Mouse (Mus musculus) midbrain, embryonic 16.5 days (tissue): Measurements from ENCODE around the gene Ubash3b. TPM values are rescaled to one million over a fixed set of nuclear protein-coding genes. Genes with fewer than 3 reads are reported as not detected.

Experiments used
- ATAC-seq: fragments of 200-750 bp; cut with Nextera tagmentation; 2 replicates; pipeline ENCODE4 v1.8.0; 2017; ENCODE audit warnings: moderate TSS enrichment
- H3K27ac ChIP-seq: fragments of 300-500 bp; sonication (generic); 2 replicates; pipeline ENCODE4 v1.5.1; 2014; ENCODE audit warnings: mild to moderate bottlenecking, low read length, mixed read lengths
- H3K27me3 ChIP-seq: fragments of 300-500 bp; sonication (generic); 2 replicates; pipeline ENCODE4 v1.6.1; 2014; ENCODE audit warnings: low read depth, low read length, mixed read lengths; ENCODE audit not compliant: control insufficient read depth, insufficient read depth
- H3K36me3 ChIP-seq: fragments of 300-500 bp; sonication (generic); 2 replicates; pipeline ENCODE4 v1.6.1; 2014; ENCODE audit warnings: mild to moderate bottlenecking, low read length, moderate library complexity, mixed read lengths; ENCODE audit not compliant: control insufficient read depth, insufficient read depth
- H3K4me1 ChIP-seq: fragments of 300-500 bp; sonication (generic); 2 replicates; pipeline ENCODE4 v1.6.1; 2014; ENCODE audit warnings: mild to moderate bottlenecking, low read length, mixed read lengths; ENCODE audit not compliant: control insufficient read depth, insufficient read depth
- H3K4me2 ChIP-seq: fragments of 300-500 bp; sonication (generic); 2 replicates; pipeline ENCODE4 v1.6.1; 2014; ENCODE audit warnings: mild to moderate bottlenecking, low read length, mixed read lengths
- H3K4me3 ChIP-seq: fragments of 300-500 bp; sonication (generic); 2 replicates; pipeline ENCODE4 v1.5.1; 2014; ENCODE audit warnings: low read depth, mild to moderate bottlenecking, low read length, moderate library complexity, mixed read lengths
- H3K9ac ChIP-seq: fragments of 300-500 bp; sonication (generic); 2 replicates; pipeline ENCODE4 v1.6.1; 2014; ENCODE audit warnings: low read depth, low read length, mixed read lengths
- H3K9me3 ChIP-seq: fragments of 300-500 bp; sonication (generic); replicated peaks from 2 replicates; pipeline ENCODE4 v1.6.1; 2014; ENCODE audit warnings: mild to moderate bottlenecking, low read length, mixed read lengths; ENCODE audit not compliant: control insufficient read depth, poor library complexity, severe bottlenecking
- WGBS: fragments of 180-500 bp; shearing (Covaris S2); extraction: QIAGEN DNeasy Blood & Tissue Kit; methylation state at CpG from one replicate; pipeline ENCODE4 v1.1.7; 2014; 5-methylcytosine and 5-hydroxymethylcytosine counted together
- polyA plus RNA-seq: library from polyadenylated mRNA; unstranded; fragments of >200 nt; fragmentation: Nextera tagmentation; extraction: Ambion mirVana; gene quantifications from 2 replicates; pipeline ENCODE4 v1.2.1, GENCODE M21; 2015

The Ubash3b gene
- polyA plus RNA-seq, 1 experiment from 2014 or later, result 24.2 TPM

DNA sequence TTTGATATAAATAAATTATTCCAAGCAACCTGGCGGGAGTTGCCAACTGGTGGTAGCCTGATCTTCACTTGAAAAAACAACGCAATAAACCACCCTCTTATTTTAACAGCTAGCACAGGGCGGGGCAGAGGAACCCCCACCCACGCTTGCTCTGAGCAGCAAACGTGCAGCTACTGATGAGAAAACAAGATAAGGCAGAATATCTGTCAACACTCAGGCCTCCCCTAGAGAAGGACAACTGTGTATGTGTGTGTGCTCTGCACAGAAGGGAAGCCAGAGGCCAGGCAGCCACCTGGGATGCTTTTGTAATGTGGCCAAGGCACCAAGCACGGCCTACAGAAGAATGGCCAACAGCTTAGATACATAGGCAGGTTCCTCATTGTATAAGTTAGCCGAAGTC lies 43.4 kb downstream of the Ubash3b start:
- Histone ChIP-seq H3K9me3 (no peaks in the 10 kb centered on the region), H3K4me2 (no peak overlapping the region), H3K4me1 (peaks cover 4% of the 10 kb centered on the region; the same call in 1 of the 2 replicates), H3K4me3 (no peak overlapping the region), H3K9ac (no peak overlapping the region), H3K27me3 (no peaks in the 10 kb centered on the region), H3K36me3 (no peaks in the 10 kb centered on the region), H3K27ac (no peak overlapping the region)
- no peak for ATAC-seq
- WGBS, result 75% methylated on average over 7 of the region's 7 CpGs

DNA sequence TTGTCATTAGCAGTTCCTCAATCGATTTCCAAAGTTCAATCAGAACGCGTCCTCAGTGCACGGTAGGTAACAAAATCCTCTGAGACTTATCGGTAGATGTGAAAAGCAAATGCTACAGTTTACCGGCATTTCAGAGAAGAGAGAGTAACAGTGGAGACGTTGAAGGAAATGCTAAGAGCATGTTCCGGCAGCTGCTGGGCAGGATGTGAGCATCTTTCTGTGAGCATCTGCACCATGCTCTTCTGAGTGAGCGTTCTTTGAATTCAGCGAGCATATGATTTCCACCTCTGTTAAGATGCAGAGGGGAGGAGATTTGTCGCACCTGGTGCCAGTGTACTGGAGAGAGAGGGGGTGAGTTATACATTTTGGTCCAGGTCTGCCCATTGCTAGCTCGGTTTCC lies 45.4 kb downstream of the Ubash3b start:
- Histone ChIP-seq H3K9ac (no peak overlapping the region), H3K27ac (no peak overlapping the region), H3K4me3 (no peak overlapping the region), H3K36me3 (no peaks in the 10 kb centered on the region), H3K9me3 (no peaks in the 10 kb centered on the region), H3K4me2 (no peak overlapping the region), H3K27me3 (no peaks in the 10 kb centered on the region), H3K4me1 (no peaks in the 10 kb centered on the region)
- WGBS, result 83% methylated on average over 12 of the region's 12 CpGs
- ATAC-seq, result no peak

DNA sequence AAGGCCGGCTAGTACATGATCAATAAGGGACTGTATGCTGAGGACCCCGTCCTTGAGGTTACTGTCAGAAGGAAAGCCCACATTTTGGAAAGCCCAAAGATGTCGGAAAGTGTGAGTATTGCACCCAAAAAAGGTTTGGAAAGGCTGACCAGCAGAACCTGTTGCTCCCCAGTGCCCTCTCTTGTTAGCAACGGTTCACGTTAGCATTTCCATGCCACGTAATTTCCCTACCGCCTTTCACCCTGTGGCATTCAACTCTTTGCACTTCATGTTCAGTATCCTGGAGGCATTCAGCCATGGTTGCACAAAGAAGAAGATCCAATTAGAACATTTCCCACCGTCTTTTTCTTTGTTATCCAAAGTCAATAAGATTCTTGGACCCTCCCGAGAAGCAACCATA lies 47.1 kb downstream of the Ubash3b start:
- Histone ChIP-seq H3K4me3 (no peak overlapping the region), H3K9me3 (no peaks in the 10 kb centered on the region), H3K9ac (no peak overlapping the region), H3K27ac (no peak overlapping the region), H3K4me2 (no peak overlapping the region), H3K27me3 (no peaks in the 10 kb centered on the region), H3K36me3 (no peaks in the 10 kb centered on the region), H3K4me1 (no peaks in the 10 kb centered on the region)
- ATAC-seq, result no peak
- WGBS, result 77% methylated on average over 9 of the region's 9 CpGs

DNA sequence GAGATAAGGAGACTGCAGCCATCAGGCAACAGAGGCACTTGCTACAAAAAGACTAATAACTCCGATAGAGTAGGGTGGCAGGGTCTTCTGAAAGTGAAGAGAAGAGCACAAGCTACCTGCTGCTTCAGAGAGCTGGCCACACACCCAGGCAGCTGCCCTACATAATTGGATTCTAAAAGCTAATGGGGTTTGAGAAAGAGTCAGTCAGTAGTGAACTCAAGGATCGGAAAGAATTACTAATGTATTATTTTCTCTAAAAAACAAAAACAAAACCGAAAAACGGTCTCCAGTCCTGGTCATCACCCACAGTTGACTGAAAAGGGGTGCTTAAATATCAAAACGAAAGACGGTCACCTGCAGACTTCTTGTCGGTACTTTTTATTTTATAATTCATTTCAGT lies 51.7 kb downstream of the Ubash3b start:
- Histone ChIP-seq H3K4me2 (no peak overlapping the region), H3K4me3 (no peak overlapping the region), H3K27me3 (no peaks in the 10 kb centered on the region), H3K4me1 (no peaks in the 10 kb centered on the region), H3K9ac (no peak overlapping the region), H3K27ac (no peak overlapping the region), H3K36me3 (no peaks in the 10 kb centered on the region), H3K9me3 (no peaks in the 10 kb centered on the region)
- WGBS, result 88% methylated on average over 7 of the region's 7 CpGs
- ATAC-seq, result no peak

DNA sequence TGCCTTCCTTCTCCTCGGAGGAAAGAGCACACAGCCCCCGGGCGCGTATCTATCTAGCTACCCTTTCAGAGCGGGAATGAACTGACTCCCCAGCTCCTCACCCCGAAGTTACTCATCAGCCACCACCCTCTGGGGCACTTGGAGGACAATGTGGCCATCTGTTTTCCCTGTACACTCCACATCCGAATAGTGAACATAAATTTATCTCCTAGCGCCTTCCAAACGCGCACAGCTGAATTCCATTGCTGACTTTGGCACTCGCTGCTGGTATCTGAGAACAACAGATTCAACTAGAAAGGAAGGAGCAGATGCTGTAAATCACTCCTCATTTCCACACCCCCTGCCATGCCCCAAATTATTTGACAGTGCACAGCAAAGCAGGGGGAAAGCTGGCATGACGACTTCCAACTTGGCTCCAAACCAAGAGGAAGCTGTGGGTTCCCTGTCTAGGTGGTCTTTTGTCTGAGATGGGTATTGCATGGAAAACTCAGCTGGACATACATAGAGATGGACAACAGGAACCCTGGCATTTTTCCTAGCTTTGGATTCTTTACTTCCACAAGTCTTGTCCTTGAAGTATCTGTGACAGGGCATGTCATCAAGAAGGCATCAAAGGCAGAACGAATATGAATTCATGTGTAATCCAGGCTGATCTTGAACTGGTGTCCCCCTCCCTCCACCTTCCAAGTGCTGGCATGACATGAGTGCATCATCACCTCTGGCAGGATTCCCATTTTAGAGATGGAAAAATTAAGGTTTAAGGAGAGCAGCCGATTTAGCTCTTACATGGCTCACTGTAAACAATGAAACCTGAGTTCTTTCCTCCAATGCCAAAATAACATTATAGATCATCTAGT lies 52.9 kb downstream of the Ubash3b start:
- H3K4me3 ChIP-seq, result no peak overlapping the region
- ATAC-seq, result no peak
- 49% methylated on average over 14 of the region's 14 CpGs for WGBS
- H3K9ac ChIP-seq, result no peak overlapping the region
- H3K27me3 ChIP-seq, result no peaks in the 10 kb centered on the region
- H3K36me3 ChIP-seq, result no peaks in the 10 kb centered on the region
- H3K4me1 ChIP-seq, result no peaks in the 10 kb centered on the region
- no peaks in the 10 kb centered on the region for H3K9me3 ChIP-seq
- H3K27ac ChIP-seq, result no peak overlapping the region
- H3K4me2 ChIP-seq, result no peak overlapping the region

DNA sequence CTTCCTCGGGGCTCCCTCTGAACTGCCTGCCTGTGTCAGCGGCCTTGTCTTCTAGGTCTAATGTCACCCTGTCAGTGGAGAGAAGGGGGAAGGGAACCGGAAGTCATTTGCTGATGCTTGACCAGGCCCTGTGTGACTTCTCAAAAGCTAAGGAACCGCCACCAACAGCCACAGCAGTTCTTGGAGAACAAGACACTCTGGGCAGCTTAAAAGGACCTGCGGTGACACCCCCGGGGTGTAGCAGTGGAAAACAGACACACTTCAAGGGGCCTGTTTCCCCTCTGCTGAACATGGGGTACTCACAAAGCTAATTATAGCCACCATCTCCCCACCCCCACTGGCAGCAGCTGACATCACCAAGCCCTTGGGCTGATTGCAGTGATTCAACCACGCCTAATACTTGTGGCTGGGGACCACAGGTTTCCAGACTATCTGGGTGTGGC lies 56.3 kb downstream of the Ubash3b start:
- no peaks in the 10 kb centered on the region for H3K4me1 ChIP-seq
- no peaks in the 10 kb centered on the region for H3K36me3 ChIP-seq
- H3K4me2 ChIP-seq, result no peak overlapping the region
- H3K4me3 ChIP-seq, result no peak overlapping the region
- 51% methylated on average over 7 of the region's 7 CpGs for WGBS
- no peaks in the 10 kb centered on the region for H3K27me3 ChIP-seq
- ATAC-seq, result no peak
- no peaks in the 10 kb centered on the region for H3K9me3 ChIP-seq
- H3K27ac ChIP-seq, result no peak overlapping the region
- H3K9ac ChIP-seq, result no peak overlapping the region

DNA sequence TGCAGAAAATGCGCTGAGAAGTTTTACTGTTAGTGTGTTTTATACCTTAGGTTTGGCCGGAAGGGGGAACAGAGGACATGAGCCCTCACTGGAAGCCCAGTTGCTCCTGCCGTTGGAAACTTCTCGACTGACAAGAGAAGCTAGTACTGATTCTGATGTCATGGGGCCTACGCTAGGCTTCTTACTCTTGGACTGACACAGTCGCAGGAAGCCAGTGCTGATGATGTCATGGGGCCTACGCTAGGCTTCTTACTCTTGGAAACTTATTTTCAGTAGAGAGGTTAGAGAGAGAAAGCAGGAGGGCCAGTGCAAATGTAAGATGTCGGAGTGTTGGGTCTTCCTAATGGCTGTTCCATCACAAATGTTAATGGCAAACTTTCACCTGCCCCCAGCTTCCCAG lies 57.8 kb downstream of the Ubash3b start:
- no peak overlapping the region for H3K4me2 ChIP-seq
- H3K36me3 ChIP-seq, result no peaks in the 10 kb centered on the region
- H3K4me1 ChIP-seq, result 0 out of 2 replicates have a peak, but pooled peaks cover 2% of the 10 kb centered on the region
- no peak overlapping the region for H3K27ac ChIP-seq
- 95% methylated on average over 8 of the region's 8 CpGs for WGBS
- no peak overlapping the region for H3K4me3 ChIP-seq
- ATAC-seq, result no peak
- H3K9me3 ChIP-seq, result no peaks in the 10 kb centered on the region
- no peaks in the 10 kb centered on the region for H3K27me3 ChIP-seq
- H3K9ac ChIP-seq, result no peak overlapping the region

DNA sequence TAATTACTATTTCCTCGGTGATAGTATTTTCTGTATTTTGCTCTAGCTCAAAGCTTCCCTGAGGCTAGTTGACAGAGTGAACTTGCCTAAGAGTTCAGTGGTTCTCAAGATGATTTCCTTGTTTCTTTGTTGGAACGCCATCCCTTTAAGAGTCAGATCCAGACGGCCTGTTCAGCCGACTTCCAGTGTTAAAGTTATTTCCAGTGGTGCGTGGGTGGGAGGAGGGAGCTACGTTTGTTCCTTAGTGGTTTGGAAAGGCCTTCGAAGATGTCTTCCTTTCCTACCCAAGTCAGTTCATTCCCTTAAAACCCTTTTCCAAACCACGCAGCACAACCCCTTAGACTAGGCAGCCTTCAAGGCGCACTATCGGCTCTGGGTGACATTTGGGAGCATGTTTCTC lies 58.9 kb downstream of the Ubash3b start:
- no peak overlapping the region for H3K4me3 ChIP-seq
- no peak overlapping the region for H3K27ac ChIP-seq
- 0 out of 2 replicates have a peak, but pooled peaks cover 2% of the 10 kb centered on the region for H3K4me1 ChIP-seq
- H3K9me3 ChIP-seq, result no peaks in the 10 kb centered on the region
- no peak overlapping the region for H3K9ac ChIP-seq
- no peak overlapping the region for H3K4me2 ChIP-seq
- no peak for ATAC-seq
- H3K27me3 ChIP-seq, result no peaks in the 10 kb centered on the region
- 84% methylated on average over 10 of the region's 10 CpGs for WGBS
- H3K36me3 ChIP-seq, result no peaks in the 10 kb centered on the region

DNA sequence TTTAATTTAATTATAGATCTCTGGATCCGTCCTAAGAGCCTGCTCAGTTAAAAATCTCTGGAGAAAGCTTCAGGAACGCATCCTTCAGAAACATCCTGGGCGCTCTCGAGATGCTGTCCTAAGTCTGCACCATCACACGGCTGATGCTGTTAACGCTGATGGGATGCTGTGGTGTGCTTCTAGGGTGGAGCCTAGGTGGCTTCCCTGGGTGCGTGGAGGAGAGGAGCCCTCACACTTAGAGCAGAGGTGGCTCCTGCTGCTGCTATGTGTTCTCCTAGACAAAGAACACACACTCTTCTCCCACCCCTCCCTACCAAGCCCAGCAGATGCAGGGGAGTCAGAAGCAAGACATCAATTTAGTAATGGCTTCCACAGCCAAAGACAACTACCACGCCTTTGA lies 61.6 kb downstream of the Ubash3b start:
- H3K27ac ChIP-seq, result no peak overlapping the region
- WGBS, result 78% methylated on average over 8 of the region's 8 CpGs
- no peak overlapping the region for H3K9ac ChIP-seq
- no peak overlapping the region for H3K4me3 ChIP-seq
- 0 out of 2 replicates have a peak, but pooled peaks cover 2% of the 10 kb centered on the region for H3K4me1 ChIP-seq
- ATAC-seq, result no peak
- H3K4me2 ChIP-seq, result no peak overlapping the region
- H3K9me3 ChIP-seq, result no peaks in the 10 kb centered on the region
- no peaks in the 10 kb centered on the region for H3K36me3 ChIP-seq
- no peaks in the 10 kb centered on the region for H3K27me3 ChIP-seq
